Mouse (Mus musculus): ENCODE results near the gene Dnpep.

The Dnpep gene

DNA sequence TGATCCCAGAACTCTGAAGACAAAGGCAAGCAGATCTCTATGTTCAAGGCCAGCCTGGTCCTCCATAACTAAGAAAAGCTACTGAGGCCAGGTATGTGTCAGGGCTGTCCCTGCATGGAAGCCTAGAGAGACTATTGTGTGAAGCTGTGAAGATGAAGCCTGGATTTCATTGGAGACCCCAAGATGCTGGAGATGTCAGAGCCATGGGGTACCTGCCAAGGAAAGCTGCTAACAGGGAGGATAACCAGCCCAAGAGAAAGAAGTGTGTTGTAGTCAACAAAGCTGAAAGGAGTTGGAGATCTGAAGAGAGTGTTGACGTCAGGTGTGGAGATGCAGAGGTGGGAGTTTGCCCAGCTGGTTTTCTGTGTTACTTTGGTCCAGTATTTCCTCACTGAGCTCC lies 13.5 kb upstream of the Dnpep start:
- no peak for DNase-seq (ENCODE audit: low spot score in 2 of 2)

DNA sequence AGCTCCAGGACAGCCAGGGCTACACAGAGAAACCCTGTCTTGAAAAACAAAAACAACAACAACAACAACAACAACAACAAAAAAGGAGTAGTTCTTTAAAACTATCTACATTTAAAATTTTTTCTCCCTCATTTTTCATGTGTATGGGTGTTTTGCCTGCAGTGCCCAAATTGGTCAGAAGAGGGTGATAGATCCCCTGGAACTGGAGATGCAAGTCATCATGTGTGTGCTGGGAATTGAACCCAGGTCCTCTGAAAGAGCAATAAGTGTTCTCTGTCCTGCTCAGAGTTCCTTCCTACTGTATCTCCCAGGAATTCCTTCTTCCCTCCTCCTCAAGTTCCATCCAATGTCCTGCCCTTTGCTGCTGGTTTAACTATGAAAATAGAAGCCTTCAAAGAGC lies 9.7 kb upstream of the Dnpep start:
- no peak for DNase-seq (ENCODE audit: low spot score in 2 of 2)

DNA sequence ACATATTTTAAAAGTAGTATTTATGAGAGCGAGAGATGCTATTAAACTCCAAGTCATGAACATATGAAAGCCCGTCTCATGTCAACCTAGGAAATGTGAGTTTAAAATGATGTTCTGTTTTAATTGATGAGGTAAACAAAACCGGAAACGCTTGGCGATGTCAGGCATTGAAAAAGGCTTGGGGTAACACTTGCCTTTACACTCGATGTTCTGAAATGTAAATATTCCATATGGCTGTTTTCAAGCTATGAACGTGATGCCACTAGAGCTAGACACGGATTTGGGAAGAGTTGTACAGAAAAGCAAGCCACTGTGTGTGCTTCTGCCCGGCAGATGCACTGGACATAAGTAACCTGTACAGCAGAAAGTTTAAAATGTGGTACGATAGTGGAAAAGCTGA lies 1.4 kb upstream of the Dnpep start:
- DNase-seq (ENCODE audit: low spot score in 2 of 2) = no peak

DNA sequence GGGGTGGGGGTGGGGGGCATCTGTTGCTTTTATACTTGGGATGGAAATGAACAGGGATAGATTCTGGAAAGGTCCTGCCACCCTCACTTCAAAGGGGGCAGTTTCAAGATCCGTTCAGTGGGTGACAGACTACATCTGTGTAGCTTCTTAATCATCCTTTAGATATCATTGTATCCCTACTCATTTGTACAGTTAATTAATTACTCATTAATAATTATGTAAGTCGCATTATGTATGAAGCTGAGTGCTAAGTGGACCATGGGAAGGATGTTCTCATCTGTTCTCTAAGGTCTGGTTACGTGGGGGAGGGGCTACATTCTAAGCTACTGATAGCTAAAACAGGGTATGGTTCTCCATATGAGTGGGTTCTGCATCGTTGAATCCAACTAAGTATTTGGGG lies 946 bp upstream of the Dnpep start:
- DNase-seq (ENCODE audit: low spot score in 2 of 2) = no peak

DNA sequence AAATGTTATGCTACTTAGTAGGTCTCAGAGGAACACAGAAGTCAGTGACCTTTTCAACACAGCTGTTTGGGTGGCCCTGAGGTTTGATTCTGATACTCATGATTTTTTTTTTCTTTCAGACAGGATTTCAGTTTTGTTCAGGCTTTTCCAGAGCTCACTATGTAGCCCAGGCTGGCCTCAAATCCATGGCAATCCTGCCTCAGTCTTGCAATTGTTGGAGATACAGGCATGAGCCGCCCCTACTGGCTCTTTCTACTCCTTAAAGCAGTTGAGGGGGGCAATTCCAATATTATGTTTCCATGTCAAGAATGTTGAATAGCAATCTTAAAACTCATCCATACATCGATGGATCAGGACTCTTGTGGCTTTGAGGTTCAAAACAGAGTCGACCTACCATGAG lies 511 bp upstream of the Dnpep start:
- DNase-seq (ENCODE audit: low spot score in 2 of 2) = no peak

DNA sequence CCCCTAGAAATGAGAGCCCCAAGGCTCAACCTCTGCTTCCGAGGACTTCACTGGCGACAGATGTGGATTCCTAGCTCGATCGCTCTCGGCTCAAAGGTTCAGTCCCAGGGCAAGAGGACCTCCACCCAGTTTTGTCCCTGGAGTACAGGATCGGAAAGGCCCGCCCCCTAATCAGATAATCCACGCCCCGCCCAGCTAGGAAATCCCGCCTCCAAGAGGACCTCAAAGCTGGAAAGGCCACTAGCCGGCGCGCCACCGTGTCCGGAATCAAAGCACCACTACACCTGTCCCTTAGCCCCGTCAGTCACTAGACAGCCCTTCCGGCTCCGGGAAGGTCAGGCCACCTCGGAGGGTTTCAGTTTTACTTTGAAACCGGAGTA lies 939 bp downstream of the Dnpep start:
- DNase-seq (ENCODE audit: low spot score in 2 of 2) = peak; percentile 88 to 92

DNA sequence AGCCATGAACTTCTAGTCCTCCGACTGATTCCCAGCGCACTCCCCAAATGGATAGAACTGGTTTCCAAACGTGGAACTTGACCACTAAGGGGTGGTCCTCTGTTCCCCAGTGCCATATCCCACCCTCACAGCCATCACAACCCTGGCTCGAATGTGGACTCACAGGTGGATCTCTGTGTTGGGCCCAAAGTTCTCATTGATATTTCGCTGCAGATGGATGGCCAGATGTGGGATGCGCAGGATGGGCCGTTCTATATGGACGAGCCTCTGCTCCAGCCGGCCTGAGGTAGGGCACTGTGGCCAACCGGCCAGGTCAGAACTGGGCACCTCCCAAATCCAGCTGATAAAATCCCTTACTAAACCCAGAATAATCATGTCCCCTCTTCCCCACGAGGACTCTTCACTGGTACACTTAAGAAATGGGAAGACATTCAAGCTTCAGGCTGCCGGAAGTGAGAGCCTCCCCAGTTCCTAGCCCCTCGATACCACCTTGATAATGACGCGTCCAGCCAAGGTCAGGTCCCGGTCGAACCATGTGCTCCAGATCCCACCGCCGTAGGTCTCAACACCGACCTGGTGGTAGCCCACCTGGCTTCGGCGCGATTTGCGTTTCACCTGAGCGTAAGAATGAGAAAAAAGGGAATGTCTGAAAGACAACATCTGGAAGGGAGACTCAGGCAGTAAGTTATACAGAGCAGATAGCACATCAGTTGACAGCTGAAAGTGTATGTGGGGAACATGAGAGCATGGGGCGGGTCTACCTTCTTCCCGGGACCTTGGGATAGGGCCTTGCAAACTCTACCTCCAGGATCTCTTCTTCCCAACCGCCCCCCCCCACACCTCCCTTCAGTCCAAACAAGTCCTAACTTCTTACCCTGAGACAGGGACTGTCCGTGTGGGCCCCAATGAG lies 2.1 kb downstream of the Dnpep start:
- DNase-seq (ENCODE audit: low spot score in 2 of 2) = no peak

DNA sequence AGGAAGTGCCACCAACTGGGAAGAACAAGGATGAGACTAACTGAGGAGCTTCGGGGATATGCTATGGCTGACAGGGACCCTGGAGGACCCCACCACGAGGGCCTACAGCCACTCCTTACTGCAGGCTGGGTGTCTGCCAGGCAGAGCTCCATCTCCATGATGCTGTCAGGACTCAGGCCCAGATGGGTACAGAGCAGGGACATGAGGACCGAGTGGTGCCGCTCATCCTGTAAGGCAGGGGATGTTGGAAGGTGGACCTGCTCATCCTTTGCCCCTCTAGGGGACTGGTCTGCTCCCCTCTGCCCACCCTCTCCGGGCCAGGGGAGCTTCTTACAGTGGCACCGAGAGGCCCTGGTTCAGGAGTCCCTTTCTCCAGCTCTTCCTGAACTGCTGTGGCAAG lies 2.8 kb downstream of the Dnpep start:
- no peak for DNase-seq (ENCODE audit: low spot score in 2 of 2)

DNA sequence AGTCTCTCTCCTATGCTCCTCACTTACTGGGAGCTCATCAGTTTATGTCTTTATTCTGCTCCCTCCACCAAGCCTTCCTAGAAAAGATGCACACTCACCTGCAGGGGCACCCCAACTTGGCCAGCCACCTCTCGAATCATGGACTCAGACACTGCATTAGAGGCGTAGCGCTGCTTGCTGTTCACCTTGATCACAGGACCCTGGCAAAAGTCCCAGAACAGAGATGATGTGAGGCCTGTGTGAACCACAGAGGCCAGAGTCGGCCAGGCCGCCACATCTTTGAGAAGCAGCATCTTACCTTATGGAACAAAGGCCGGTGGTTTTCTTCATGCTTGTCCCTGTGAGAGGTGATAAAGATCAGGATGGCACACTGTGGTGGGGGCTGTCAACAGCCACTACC lies 6.1 kb downstream of the Dnpep start:
- DNase-seq (ENCODE audit: low spot score in 2 of 2) = no peak

DNA sequence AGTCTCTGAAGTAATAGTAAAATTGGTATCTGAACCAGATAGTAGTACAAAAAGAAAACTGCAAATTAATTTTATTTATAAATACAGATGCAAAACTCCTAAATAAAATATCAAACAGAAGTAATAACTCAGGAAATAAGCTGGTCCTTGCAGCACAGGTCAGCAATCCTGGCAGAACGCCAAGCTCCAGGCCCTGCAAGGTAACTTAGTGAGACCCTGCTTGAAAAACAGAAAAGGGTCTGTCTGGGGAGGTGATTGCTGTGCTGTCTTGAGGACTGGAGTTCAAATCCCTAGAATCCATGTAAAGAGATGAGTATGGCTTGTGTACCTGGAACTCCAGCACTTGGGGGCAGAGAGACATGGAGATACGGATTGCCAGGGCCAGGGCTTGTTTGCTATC lies 13.1 kb downstream of the Dnpep start:
- DNase-seq (ENCODE audit: low spot score in 2 of 2) = no peak

DNA sequence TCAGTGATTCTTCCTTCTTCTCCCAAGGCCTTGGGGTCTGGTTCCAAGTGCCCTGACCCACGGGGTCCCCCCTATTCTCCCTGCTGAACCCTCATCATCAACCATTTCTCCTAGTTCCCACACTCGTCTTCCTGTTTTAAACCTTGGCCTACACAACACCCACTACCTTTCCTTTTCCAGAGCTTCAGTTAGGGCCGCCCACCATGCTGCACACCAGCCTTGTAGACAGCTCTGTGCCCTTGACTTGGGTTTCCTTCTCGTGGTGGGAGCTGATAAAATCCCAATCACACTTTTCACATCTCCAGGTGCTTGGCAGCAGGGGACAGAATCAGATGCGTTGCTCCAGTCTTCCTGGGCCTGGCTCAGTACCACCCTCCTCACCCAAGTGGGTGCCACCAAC lies 23.5 kb downstream of the Dnpep start:
- no peak for DNase-seq (ENCODE audit: low spot score in 2 of 2)

DNA sequence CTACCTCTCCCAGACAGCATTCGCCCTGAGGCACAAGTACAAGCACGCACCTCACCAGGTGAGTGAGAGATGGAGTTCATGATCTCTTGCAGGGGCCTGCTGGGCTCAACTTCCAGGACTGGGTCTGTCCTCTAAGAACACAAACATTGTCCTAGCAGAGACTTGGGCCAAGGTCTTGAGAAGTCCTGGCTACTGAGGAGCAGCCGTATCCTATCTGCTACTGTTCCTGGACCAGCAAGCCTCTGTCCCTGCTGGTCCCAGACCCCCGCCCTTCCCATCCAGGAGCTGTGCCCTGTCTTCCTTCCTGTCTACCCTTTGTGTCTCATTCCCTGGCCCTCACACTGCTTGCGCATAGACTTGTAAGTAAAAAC lies 24.5 kb downstream of the Dnpep start:
- no peak for DNase-seq (ENCODE audit: low spot score in 2 of 2)

DNA sequence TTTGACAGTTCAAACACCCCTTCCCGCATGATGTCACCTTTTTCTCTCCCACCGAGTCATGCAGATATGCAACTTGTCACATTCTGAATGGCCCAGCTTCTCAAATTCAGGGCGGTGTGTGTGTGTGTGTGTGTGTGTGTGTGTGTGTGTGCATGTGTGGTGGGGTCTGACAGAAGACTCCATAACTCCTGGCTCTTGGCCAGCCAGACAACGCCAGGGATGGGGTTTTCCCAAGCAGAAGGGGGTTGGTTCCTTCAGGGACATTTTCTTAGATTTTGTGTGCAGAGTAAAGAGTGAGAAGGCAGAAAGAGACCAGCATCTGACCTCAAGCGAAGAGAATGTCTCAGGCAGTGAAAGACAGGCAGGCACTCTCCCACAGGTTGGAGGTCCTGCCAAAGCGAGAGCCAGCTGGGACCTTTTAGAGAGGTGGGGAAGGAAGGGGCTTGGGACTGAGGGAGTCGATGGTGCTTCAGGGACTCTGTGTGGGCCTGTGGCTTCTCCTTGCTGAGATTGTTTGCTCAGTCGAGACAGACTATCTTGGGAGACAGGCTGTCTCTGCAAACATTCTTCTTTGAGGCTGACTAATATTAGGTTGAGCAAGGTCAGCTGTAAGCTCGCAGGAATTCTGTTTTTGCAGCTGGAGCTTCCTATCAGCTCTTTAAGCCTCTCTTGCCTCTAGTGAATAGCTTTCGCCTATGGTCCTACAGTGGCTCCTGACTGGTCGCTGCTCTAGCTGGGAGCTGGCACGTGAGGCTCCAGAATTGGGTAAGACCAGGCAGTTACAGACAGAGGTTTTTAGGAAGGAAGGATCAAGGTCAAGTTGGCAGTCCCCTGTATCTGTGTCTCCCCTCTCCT lies 25.1 kb downstream of the Dnpep start:
- no peak for DNase-seq (ENCODE audit: low spot score in 2 of 2)

DNA sequence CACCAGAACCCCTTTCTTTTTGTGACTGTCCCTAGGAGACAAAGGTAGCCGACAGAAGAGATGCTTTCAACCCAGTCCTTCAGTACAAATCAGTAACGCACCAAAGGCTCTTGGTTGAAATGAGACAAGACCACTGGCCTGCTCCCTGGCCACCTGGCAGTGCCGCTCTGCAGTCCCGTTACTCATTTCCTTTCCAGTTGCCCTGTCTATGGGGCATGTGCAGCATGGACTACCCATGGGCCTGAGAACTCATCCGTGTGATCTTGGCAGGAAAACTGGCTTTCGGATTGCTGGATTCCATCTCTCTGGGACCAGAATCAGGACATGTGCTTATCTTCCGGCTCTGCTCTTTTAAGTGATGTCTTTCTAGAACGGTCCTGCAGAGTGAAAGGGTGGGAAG lies 26.5 kb downstream of the Dnpep start:
- DNase-seq (ENCODE audit: low spot score in 2 of 2) = no peak

DNA sequence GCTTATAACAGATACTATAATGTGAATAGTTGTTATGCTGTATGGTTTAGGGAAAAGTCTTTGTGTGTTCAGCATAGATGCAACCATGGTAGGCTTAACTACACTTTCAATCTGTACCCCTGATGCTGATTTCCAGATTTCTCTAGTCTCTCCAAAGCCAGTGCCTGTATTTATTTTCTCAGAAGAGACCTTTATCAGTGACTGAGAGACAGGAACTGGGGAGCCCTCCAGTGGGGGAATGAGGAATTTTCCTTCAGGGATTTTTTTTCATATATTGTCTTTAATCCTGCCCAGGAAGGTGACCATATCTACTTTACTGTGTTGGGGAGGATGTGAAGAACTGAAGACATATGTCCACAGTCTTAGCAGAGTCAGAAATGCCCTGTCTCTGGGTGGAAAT lies 27.2 kb downstream of the Dnpep start:
- no peak for DNase-seq (ENCODE audit: low spot score in 2 of 2)

DNA sequence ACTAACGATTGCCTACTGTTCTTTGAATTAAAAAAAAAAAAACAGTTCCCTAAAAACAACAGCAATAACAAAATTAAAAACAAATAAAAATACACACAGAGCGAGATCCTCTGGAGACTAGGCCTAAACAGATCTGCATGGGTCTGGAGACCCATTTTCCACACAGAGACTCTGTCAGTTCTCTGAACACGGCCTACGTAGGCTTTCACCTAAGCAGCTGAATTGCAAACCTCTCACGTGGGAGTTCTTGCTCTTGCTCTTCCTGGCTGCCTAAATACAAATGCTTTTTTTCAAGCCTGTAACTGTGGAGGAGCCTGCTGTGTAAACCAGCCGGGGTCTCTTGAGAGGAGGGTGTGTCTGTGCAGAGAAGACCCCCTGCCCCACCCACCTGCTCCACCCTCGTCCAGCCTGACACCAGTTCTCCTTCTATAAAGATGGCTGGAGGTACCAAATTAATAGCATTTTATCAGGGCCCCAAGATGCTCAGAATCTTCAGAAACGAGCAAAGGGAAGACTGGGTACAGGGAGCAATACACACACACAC lies 27.8 kb downstream of the Dnpep start:
- DNase-seq (ENCODE audit: low spot score in 2 of 2) = no peak

DNA sequence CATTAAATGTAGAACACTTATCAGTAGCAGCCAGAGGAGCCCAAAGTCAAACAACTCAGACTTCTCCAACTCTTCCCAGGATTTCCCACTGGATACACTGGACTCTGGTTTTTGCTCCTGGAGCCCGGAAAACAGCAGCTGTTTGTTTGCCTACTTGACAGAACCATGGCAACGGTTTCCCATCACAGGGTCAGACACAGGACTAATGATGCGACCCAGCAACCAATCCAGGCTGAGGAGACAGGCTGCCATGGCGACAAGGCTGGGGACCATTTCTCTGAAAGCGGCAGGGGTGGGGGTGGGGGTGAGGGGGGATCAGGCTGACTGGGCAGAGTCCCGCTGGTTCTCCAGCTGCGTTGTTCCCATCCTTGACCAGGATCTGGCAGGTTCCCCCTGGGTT lies 28.4 kb downstream of the Dnpep start:
- DNase-seq (ENCODE audit: low spot score in 2 of 2) = no peak

DNA sequence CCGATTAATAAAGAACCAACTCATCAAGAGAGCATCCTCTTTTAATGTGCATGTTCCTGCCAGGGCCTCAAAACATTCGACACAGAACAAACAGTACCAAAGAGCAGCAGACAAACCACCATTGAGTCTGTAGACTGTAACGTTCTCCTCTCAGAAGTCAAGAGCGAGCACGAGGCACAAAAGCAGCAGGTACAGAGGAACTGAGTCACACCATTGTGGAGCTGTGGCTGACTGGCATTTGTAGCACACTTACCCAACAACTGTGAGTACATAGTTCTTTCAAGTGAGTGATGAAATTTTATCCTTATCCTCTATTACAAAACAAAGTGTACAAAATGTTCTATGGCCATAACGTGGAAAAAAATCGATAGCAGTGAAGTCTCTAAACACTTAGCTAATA lies 32.9 kb downstream of the Dnpep start:
- DNase-seq (ENCODE audit: low spot score in 2 of 2) = no peak

DNA sequence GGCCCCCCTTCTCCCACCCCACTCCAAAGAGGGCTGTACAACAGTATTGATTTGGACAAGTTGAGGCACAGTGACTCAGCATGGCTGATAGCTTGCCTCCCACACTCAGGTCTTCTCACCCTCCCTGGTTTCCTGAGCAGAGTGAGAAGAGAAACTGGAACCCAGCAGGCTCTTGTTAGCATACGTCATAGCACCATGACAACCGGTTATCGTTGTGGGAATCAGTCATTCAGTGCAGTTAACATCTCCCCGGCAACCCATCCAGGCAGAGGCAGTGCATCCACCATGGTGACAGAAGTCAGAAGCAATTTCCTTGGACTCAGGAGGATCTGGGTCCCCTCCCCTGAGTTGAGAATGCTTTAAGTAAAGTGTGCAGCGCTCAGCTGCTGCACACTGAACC lies 34.8 kb downstream of the Dnpep start:
- DNase-seq (ENCODE audit: low spot score in 2 of 2) = no peak

DNA sequence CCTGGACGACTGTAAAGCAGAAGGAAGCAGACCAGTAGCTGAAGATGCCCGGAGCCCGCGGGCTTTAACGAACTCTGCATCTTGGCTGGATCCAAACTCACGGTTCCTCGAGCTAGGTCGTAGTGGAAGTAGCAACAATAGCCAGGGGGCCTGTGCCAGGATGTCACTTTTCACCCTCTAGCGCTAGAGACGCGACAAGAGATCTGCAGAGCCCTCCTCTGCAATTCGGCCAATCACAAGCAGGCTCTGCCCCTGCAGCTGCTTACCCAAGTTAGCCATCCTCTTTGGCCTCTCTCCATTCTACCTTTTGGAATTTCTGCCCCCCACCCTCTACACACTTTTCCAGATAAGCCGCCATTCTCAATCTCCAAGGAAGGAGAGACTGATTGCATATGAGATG lies 39.6 kb downstream of the Dnpep start, which contains the start of gene Resp18:
Gene Resp18 (minus strand): TSS at position 188 of the 400 bp plus-strand sequence.
- DNase-seq (ENCODE audit: low spot score in 2 of 2) = no peak

DNA sequence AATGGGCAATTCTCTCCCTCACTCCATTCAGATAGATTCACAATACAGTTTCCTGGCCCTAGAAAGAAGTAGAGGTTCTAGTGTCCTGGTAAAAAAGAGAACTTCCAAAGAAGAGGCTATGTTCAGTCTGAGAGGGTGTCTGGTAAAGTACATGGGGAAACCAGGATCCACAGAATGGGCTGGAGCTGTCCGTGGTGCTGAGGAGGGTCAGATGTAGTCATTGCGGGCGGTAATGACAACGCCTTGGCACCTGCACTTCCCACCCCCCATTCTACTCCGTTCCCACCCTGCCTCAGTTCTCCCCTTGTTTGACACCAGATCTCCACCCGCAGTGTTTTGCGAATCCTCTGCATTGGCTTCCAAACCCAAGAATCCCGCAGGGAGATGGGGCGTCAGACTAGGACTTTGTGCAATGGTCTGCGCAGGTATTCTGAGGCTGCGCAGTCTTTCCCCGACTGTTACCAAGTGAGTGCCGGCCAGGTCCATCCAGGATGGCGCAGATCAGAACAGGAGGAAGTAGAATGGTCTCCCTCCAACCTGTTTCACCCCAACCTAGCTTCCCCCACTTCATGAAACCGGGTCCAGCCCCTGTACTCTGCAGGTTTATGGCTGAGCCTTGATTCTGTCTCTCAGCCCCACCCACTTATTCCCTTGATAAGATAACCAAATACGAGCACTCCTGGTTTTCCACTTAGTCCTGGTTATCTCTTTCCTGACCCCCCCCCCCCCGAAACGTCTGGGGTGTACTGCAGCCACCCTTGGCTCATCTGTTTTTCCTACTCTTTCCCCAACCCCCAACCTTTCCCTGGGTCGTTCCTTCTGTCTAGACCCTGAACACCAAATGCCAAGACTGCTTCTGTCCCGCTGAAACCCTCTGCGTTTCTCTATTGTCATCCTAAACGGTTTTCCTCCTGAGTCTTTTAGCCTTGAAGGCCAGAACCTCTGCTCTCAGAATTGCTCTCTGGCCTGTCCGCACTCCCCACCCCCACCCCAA lies 40.3 kb downstream of the Dnpep start:
- peak in 1 of 2 experiments; percentile 42 for DNase-seq (ENCODE audit: low spot score in 2 of 2)
